Mouse (Mus musculus) hindbrain, embryonic 11.5 days (tissue): ENCODE results near the gene Cwc25. TPM values are rescaled to one million over a fixed set of nuclear protein-coding genes. Genes with fewer than 3 reads are reported as not detected.

ENCODE experiments used
- ATAC-seq: fragments of 200-750 bp; cut with Nextera tagmentation; 2 replicates; pipeline ENCODE4 v1.8.0; 2017; ENCODE audit warnings: mild to moderate bottlenecking, moderate TSS enrichment, moderate library complexity; ENCODE audit not compliant: low FRiP score
- DNase-seq: peaks from one replicate; pipeline ENCODE4 v3.0.0-alpha.2; 2015; ENCODE audit warnings: low spot score
- H3K27ac ChIP-seq: fragments of 300-500 bp; sonication (generic); 2 replicates; pipeline ENCODE4 v1.5.1; 2014; ENCODE audit warnings: mild to moderate bottlenecking, low read depth, low read length
- H3K27me3 ChIP-seq: fragments of 300-500 bp; sonication (generic); 2 replicates; pipeline ENCODE4 v1.6.1; 2014; ENCODE audit warnings: mild to moderate bottlenecking, low read length, moderate library complexity, mixed read lengths; ENCODE audit not compliant: control insufficient read depth, insufficient read depth
- H3K36me3 ChIP-seq: fragments of 300-500 bp; sonication (generic); 2 replicates; pipeline ENCODE4 v1.6.1; 2014; ENCODE audit warnings: mild to moderate bottlenecking, low read length, moderate library complexity, mixed read lengths; ENCODE audit not compliant: control insufficient read depth, insufficient read depth
- H3K4me1 ChIP-seq: fragments of 300-500 bp; sonication (generic); replicated peaks from 2 replicates; pipeline ENCODE4 v1.6.1; 2014; ENCODE audit warnings: low read length, mixed read lengths; ENCODE audit not compliant: control insufficient read depth, insufficient read depth
- H3K4me2 ChIP-seq: fragments of 300-500 bp; sonication (generic); replicated peaks from 2 replicates; pipeline ENCODE4 v1.6.1; 2014; ENCODE audit warnings: mild to moderate bottlenecking, low read depth, low read length
- H3K4me3 ChIP-seq: fragments of 300-500 bp; sonication (generic); 2 replicates; pipeline ENCODE4 v1.5.1; 2014; ENCODE audit warnings: low read depth, low read length
- H3K9ac ChIP-seq: fragments of 300-500 bp; sonication (generic); 2 replicates; pipeline ENCODE4 v1.6.1; 2014; ENCODE audit warnings: low read depth, low read length
- H3K9me3 ChIP-seq: fragments of 300-500 bp; sonication (generic); 2 replicates; pipeline ENCODE4 v1.6.1; 2016; ENCODE audit warnings: low read length; ENCODE audit not compliant: control insufficient read depth
- WGBS: fragments of 180-500 bp; shearing (Covaris S2); extraction: QIAGEN DNeasy Blood & Tissue Kit; methylation state at CpG from one replicate; pipeline ENCODE4 v1.1.7; 2014; 5-methylcytosine and 5-hydroxymethylcytosine counted together
- polyA plus RNA-seq: library from polyadenylated mRNA; unstranded; fragments of >200 nt; fragmentation: Nextera tagmentation; extraction: Ambion mirVana; gene quantifications from 2 replicates; pipeline ENCODE4 v1.2.1, GENCODE M21; 2014

The Cwc25 gene
- polyA plus RNA-seq, 1 experiment from 2014 or later: 17.0 TPM

GRCm38 (mm10) chr11:97809235-97810121 is 43.1 kb upstream of the Cwc25 start:
- no peak overlapping the region for H3K4me2 ChIP-seq
- ATAC-seq: no peak
- H3K4me3 ChIP-seq: no peak overlapping the region
- no peaks in the 10 kb centered on the region for H3K27me3 ChIP-seq
- peak overlapping the region; percentile 24; the same call in 1 of the 2 replicates for H3K27ac ChIP-seq
- DNase-seq: no peak
- H3K36me3 ChIP-seq: 0 out of 2 replicates have a peak, but pooled peaks cover 5% of the 10 kb centered on the region
- H3K4me1 ChIP-seq: peaks cover 50% of the 10 kb centered on the region
- H3K9me3 ChIP-seq: no peaks in the 10 kb centered on the region
- H3K9ac ChIP-seq: no peak overlapping the region
- WGBS: 76% methylated on average over 7 of the region's 7 CpGs

- Histone ChIP-seq H3K4me2 (no peak overlapping the region), H3K9me3 (no peaks in the 10 kb centered on the region), H3K9ac (no peak overlapping the region), H3K27ac (peak overlapping the region; percentile 24; the same call in 1 of the 2 replicates), H3K36me3 (0 out of 2 replicates have a peak, but pooled peaks cover 5% of the 10 kb centered on the region), H3K4me3 (no peak overlapping the region), H3K4me1 (peaks cover 49% of the 10 kb centered on the region), H3K27me3 (no peaks in the 10 kb centered on the region)
- ATAC-seq (no peak), DNase-seq (no peak)
- 38% methylated on average over 5 of the region's 5 CpGs for WGBS
Measured at GRCm38 (mm10) chr11:97808621-97809234, 42.4 kb upstream of the Cwc25 start.

- no peak for ATAC-seq
- Histone ChIP-seq H3K9ac (no peak overlapping the region), H3K9me3 (no peaks in the 10 kb centered on the region), H3K27me3 (no peaks in the 10 kb centered on the region), H3K27ac (0 out of 2 replicates have a peak overlapping the region, but pooled peaks have one; percentile 20), H3K4me2 (peak overlapping the region; percentile 7; the same call in 1 of the 2 replicates), H3K36me3 (0 out of 2 replicates have a peak, but pooled peaks cover 5% of the 10 kb centered on the region), H3K4me3 (no peak overlapping the region), H3K4me1 (peaks cover 43% of the 10 kb centered on the region)
- peak; percentile 31 for DNase-seq
- WGBS: 62% methylated on average over 2 of the region's 2 CpGs
Measured at GRCm38 (mm10) chr11:97808093-97808492, 41.7 kb upstream of the Cwc25 start.

- H3K27ac ChIP-seq: 0 out of 2 replicates have a peak overlapping the region, but pooled peaks have one; percentile 20
- H3K4me1 ChIP-seq: peaks cover 38% of the 10 kb centered on the region
- no peak overlapping the region for H3K9ac ChIP-seq
- 0 out of 2 replicates have a peak, but pooled peaks cover 5% of the 10 kb centered on the region for H3K36me3 ChIP-seq
- 53% methylated on average over 6 of the region's 6 CpGs for WGBS
- H3K4me3 ChIP-seq: no peak overlapping the region
- no peaks in the 10 kb centered on the region for H3K9me3 ChIP-seq
- H3K27me3 ChIP-seq: no peaks in the 10 kb centered on the region
- H3K4me2 ChIP-seq: no peak overlapping the region; the same call in 1 of the 2 replicates
- DNase-seq: no peak
- no peak for ATAC-seq
Measured at GRCm38 (mm10) chr11:97807626-97808025, 41.3 kb upstream of the Cwc25 start.

- H3K4me2 ChIP-seq: no peak overlapping the region
- no peaks in the 10 kb centered on the region for H3K27me3 ChIP-seq
- H3K27ac ChIP-seq: peak overlapping the region; percentile 13; the same call in 1 of the 2 replicates
- H3K36me3 ChIP-seq: 0 out of 2 replicates have a peak, but pooled peaks cover 5% of the 10 kb centered on the region
- ATAC-seq (no peak), DNase-seq (no peak)
- no peaks in the 10 kb centered on the region for H3K9me3 ChIP-seq
- H3K9ac ChIP-seq: no peak overlapping the region
- WGBS: 55% methylated on average over 7 of the region's 7 CpGs
- peaks cover 34% of the 10 kb centered on the region for H3K4me1 ChIP-seq
- no peak overlapping the region for H3K4me3 ChIP-seq
Measured at GRCm38 (mm10) chr11:97806613-97806964, 40.2 kb upstream of the Cwc25 start.

GRCm38 (mm10) chr11:97805662-97806612 is 39.6 kb upstream of the Cwc25 start:
- H3K36me3 ChIP-seq: 0 out of 2 replicates have a peak, but pooled peaks cover 5% of the 10 kb centered on the region
- peak; percentile 59 for DNase-seq
- H3K4me1 ChIP-seq: peaks cover 33% of the 10 kb centered on the region

GRCm38 (mm10) chr11:97804841-97805661 is 38.7 kb upstream of the Cwc25 start:
- WGBS: 36% methylated on average over 9 of the region's 9 CpGs
- Histone ChIP-seq H3K9ac (no peak overlapping the region), H3K4me1 (peaks cover 31% of the 10 kb centered on the region), H3K36me3 (0 out of 2 replicates have a peak, but pooled peaks cover 5% of the 10 kb centered on the region), H3K9me3 (no peaks in the 10 kb centered on the region), H3K4me3 (no peak overlapping the region), H3K4me2 (peak overlapping the region; percentile 26), H3K27me3 (no peaks in the 10 kb centered on the region), H3K27ac (no peak overlapping the region)
- ATAC-seq (no peak), DNase-seq (peak; percentile 34)

More at GRCm38 (mm10) chr11:97805662-97806612, 39.6 kb upstream of the Cwc25 start:
- H3K9me3 ChIP-seq: no peaks in the 10 kb centered on the region
- no peak overlapping the region for H3K4me3 ChIP-seq
- H3K27ac ChIP-seq: peak overlapping the region; percentile 52
- WGBS: 53% methylated on average over 15 of the region's 15 CpGs
- H3K4me2 ChIP-seq: no peak overlapping the region
- ATAC-seq: peak; percentile 39; the same call in 1 of the 2 replicates
- no peaks in the 10 kb centered on the region for H3K27me3 ChIP-seq
- H3K9ac ChIP-seq: 0 out of 2 replicates have a peak overlapping the region, but pooled peaks have one; percentile 16
